Mouse (Mus musculus): ENCODE results near the gene Pax1.

Pax1 gene

DNA sequence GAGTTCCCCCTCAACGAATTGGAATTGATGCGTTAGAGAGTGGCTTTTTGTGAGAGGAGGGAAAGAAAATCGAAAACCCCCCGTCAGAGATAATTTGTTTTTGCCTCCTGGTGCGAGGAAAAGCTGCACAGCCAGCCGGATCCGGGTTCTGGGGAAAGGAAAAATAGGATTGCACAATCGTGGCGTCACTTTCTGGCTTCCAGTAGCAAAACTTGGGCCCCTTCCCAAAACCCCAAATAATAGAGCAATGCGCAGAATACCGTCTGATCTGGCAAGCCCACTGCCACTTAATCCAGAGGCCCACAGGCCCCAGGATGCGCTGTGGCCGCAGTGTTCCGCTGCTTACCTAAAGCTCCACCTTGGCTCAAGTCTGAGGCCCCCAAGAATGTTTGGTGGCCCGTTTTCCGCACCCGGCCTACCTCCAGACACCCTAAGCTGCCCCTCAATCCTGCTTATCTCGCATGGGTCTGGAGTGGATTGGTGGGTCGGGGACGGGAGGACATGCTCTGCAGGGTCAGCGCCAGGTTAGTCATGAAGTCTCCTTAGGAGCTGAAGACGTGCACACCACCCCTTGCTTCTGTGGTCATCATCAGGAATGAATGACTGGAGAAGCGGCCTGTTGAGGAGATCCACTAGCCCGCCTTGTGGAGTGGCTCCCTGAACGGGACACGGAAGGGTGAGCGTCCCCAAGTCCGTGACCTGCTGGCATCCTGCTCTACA lies 11.4 kb downstream of the Pax1 start:
- peak; percentile 59 for DNase-seq (ENCODE audit: low spot score)

DNA sequence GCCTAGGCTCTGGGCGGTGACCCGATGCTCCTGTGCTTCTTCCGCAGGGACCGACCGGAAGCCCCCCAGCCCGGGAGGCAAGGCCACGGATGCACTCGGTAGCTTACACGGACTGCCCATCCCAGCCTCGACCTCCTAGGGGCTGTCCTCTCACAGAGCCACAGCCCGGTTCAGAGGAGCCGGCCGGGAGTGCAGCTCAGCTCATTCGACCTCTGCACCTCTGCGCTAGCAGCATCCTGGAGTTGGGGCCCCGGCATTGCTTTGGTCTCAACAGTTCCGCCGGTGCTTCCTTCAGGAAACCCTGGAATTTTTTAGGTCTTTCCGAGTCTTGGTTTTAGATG lies 11.9 kb downstream of the Pax1 start:
- peak; percentile 58 for DNase-seq (ENCODE audit: low spot score)

- DNase-seq (ENCODE audit: low spot score), result peak; percentile 13
Observed at GRCm38 (mm10) chr2:147374245-147374644, 12.5 kb downstream of the Pax1 start.

DNA sequence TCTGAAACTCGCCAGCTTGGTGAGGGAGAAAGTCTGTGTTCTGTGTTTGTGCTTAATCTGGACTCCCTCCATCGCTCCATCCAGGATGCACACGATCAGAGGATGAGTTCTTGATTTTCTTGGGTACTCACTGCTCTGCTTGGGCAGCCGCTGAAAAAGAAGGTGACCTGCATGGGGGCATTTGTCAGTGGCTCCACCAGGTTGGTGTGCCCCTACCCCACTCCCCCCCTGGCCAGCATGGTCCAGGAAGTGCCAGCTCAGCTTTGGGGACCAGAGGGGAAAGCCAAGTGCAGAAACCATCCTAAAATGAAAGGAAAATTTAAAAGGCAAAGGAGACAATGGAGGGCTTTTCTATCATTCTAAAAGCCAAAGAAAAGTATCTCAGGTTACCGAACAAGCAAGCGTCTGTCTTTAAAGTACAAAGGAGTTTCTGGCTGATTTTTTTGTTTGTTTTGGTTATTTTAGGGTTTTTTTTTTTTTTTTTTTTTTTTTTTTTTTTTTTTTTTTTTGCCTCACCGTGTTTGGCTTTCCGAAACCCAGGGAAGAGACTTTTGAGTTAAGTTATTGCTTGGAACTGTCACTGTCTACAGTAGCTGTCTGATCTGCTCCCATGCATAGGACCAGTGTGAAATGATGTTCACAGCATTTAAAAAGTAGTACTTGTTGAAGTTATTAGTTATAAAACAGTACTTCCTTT lies 13.4 kb downstream of the Pax1 start:
- no peak for DNase-seq (ENCODE audit: low spot score)

GRCm38 (mm10) chr2:147378934-147379333 lies 17.2 kb downstream of the Pax1 start:
- DNase-seq (ENCODE audit: low spot score), result peak; percentile 84

- DNase-seq (ENCODE audit: low spot score), result no peak
Observed at GRCm38 (mm10) chr2:147383373-147383772, 21.6 kb downstream of the Pax1 start.

DNA sequence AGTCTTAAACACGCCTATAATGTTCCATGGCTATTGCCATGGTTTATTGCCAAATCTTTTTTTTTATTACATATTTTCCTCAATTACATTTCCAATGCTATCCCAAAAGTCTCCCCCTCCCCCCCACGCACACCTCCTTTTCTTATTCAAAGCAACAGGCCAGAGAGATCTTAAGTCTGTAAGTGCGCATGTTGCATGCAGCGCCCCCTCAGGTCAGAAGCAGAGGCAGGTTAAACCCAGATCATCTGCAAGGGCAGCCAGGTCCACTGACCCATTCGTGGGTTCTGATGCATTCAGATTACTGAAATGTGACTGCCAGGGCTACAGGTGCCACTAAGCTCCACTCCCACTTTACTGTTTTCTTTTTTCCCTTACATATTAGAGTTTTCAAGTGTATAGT lies 25.2 kb downstream of the Pax1 start:
- no peak for DNase-seq (ENCODE audit: low spot score)

GRCm38 (mm10) chr2:147409323-147409722 lies 47.6 kb downstream of the Pax1 start:
- no peak for DNase-seq (ENCODE audit: low spot score)

- no peak for DNase-seq (ENCODE audit: low spot score)
Observed at GRCm38 (mm10) chr2:147415037-147415436, 53.3 kb downstream of the Pax1 start.

DNA sequence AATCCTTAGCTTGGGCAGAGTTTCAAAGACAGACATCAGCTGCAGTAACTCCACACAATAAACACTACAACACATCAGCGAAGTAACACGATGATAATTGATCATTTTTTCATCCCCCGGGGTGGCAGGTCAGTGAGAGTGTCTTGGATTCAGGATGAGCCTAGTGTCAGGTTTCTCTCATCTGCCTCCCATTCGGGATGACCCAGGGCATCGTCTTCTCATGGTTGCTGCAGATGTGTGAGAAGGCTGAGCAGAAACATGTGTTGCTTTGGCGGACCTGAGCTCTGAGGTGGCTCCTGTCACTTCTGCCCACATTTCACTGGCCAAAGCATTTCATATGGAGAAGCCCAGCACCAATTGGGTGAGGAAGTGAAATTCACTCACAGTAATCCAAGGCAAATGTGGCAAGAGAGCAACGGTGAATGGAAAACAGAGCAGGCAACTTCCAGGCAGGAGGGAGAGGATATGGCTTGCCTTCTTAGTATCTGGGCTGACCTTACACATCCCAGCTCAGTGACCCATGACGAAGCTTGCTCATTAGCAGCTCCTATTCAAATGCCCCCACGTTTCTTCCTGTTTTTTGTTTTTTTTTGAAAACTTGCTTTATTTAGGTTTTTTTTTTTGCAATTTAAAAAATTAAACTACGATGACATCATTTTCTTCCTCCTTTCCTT lies 63.0 kb downstream of the Pax1 start:
- DNase-seq (ENCODE audit: low spot score), result peak; percentile 50

DNA sequence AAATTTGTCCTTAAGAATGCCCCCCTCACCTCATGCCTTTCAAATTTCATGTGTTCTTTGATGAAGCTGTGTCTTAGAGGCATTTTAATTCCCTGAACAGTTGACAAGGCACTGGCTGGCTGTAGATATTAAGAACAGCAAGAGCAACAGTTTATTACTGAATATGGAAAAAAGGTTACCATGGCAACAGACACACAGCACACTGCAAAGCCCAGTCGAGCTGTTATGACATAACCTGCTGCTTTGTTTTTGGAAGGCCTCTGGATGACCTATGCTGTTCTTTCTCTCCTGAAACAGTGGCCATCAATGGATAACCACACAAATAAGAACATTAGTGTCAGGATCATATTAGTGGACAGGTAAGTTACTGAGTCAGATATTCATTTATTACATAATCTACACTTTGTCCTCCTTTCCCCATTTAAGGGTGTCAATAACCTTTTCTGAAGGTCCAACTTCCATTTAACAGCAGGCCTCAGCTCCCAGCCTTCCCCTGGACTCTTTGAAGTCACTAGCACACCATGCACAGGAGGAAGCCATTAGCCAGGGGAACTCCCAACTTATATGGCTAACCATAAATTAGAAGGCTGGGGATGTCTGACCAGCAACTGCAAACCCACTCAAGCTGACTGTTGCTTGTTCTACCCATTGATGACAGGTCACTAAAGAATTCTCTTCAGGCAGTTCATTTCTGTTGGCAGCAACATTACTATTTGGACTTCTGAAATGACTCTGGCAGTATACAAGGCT lies 68.1 kb downstream of the Pax1 start:
- DNase-seq (ENCODE audit: low spot score), result peak; percentile 50

GRCm38 (mm10) chr2:147433120-147433519 lies 71.4 kb downstream of the Pax1 start:
- DNase-seq (ENCODE audit: low spot score), result peak; percentile 65

Data from embryo, embryonic 10.5 days (tissue).